Mouse (Mus musculus) midbrain, embryonic 13.5 days (tissue): ENCODE measurements around the gene Abcc3. TPM values are rescaled to one million over a fixed set of nuclear protein-coding genes. Genes with fewer than 3 reads are reported as not detected.
A peak's percentile ranks its signal among the peaks of the same experiment; 100 is the strongest.
"Not testable (repeated sequence)": the region's sequence is repeated elsewhere in the genome, so short reads cannot be mapped to it uniquely, and the experiment has no call there.

Experiments
- ATAC-seq: fragments of 200-750 bp; cut with Nextera tagmentation; 2 replicates; pipeline ENCODE4 v1.8.0; 2017; ENCODE audit warnings: mild to moderate bottlenecking, moderate TSS enrichment, moderate library complexity
- H3K27ac ChIP-seq: fragments of 300-500 bp; sonication (generic); 2 replicates; pipeline ENCODE4 v1.5.1; 2015; ENCODE audit warnings: inconsistent platforms, mild to moderate bottlenecking, moderate library complexity
- H3K27me3 ChIP-seq: fragments of 300-500 bp; sonication (generic); 2 replicates; pipeline ENCODE4 v1.6.1; 2015; ENCODE audit warnings: mild to moderate bottlenecking, inconsistent platforms
- H3K36me3 ChIP-seq: fragments of 300-500 bp; sonication (generic); 2 replicates; pipeline ENCODE4 v1.6.1; 2015; ENCODE audit warnings: mild to moderate bottlenecking, inconsistent platforms
- H3K4me1 ChIP-seq: fragments of 300-500 bp; sonication (generic); replicated peaks from 2 replicates; pipeline ENCODE4 v1.6.1; 2015; ENCODE audit warnings: inconsistent platforms
- H3K4me2 ChIP-seq: fragments of 300-500 bp; sonication (generic); replicated peaks from 2 replicates; pipeline ENCODE4 v1.6.1; 2015; ENCODE audit warnings: moderate library complexity, mild to moderate bottlenecking, inconsistent platforms
- H3K4me3 ChIP-seq: fragments of 300-500 bp; sonication (generic); replicated peaks from 2 replicates; pipeline ENCODE4 v1.5.1; 2015; ENCODE audit warnings: mild to moderate bottlenecking, inconsistent platforms
- H3K9ac ChIP-seq: fragments of 300-500 bp; sonication (generic); replicated peaks from 2 replicates; pipeline ENCODE4 v1.6.1; 2015; ENCODE audit warnings: mild to moderate bottlenecking, inconsistent platforms
- H3K9me3 ChIP-seq: fragments of 300-500 bp; sonication (generic); 2 replicates; pipeline ENCODE4 v1.6.1; 2016; ENCODE audit warnings: mild to moderate bottlenecking, inconsistent platforms
- WGBS: fragments of 180-500 bp; shearing (Covaris S2); methylation state at CpG from one replicate; pipeline ENCODE4 v1.1.7; 2015; 5-methylcytosine and 5-hydroxymethylcytosine counted together
- polyA plus RNA-seq: library from polyadenylated mRNA; unstranded; fragments of >200 nt; fragmentation: Nextera tagmentation; extraction: Ambion mirVana; gene quantifications from 2 replicates; pipeline ENCODE4 v1.2.1, GENCODE M21; 2015

The Abcc3 gene
- polyA plus RNA-seq, 1 experiment from 2014 or later = 0.90 TPM

GRCm38 (mm10) chr11:94400996-94401395 is 8.2 kb upstream of the Abcc3 start:
- Histone ChIP-seq H3K4me2 (no peak overlapping the region), H3K4me3 (no peak overlapping the region), H3K9me3 (no peaks in the 10 kb centered on the region), H3K27me3 (no peaks in the 10 kb centered on the region), H3K9ac (no peak overlapping the region), H3K36me3 (no peaks in the 10 kb centered on the region), H3K4me1 (peaks cover 19% of the 10 kb centered on the region), H3K27ac (no peak overlapping the region)
- WGBS = 74% methylated on average over 6 of the region's 6 CpGs
- ATAC-seq = no peak

DNA sequence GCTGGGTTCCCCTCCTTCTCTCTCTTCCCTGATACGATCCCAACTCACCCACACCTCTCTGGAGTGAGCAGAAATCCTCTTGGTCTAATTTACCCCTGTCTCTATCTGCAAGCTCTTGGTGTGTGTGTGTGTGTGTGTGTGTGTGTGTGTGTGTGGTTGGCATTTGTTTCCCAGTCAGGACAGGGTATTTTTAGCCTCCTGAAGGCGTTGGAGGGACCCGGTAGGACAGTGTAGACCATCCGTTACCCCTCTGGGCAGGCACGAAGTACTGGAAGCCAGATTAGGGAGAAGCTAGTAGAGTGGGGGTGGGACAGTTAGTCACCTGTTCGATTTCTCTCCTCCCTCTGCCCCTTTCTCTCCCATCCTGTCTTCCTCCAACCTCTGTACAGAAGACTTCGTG is 1.3 kb upstream of the Abcc3 start:
- 89% methylated on average over 7 of the region's 7 CpGs for WGBS
- H3K9me3 ChIP-seq = no peaks in the 10 kb centered on the region
- H3K27ac ChIP-seq = no peak overlapping the region
- H3K4me3 ChIP-seq = no peak overlapping the region
- H3K4me1 ChIP-seq = no peaks in the 10 kb centered on the region
- no peak overlapping the region for H3K4me2 ChIP-seq
- no peak overlapping the region for H3K9ac ChIP-seq
- peaks cover 10% of the 10 kb centered on the region for H3K27me3 ChIP-seq
- H3K36me3 ChIP-seq = no peaks in the 10 kb centered on the region
- no peak for ATAC-seq

GRCm38 (mm10) chr11:94393490-94393889 is 693 bp upstream of the Abcc3 start:
- not testable (repeated sequence) for H3K4me1 ChIP-seq, H3K9ac ChIP-seq, H3K36me3 ChIP-seq, ATAC-seq, H3K27ac ChIP-seq, H3K9me3 ChIP-seq, H3K4me3 ChIP-seq, H3K4me2 ChIP-seq
- peaks cover 10% of the 10 kb centered on the region for H3K27me3 ChIP-seq
- 94% methylated on average over 4 of the region's 4 CpGs for WGBS

- Histone ChIP-seq H3K9me3 (no peaks in the 10 kb centered on the region), H3K27ac (no peak overlapping the region), H3K4me3 (no peak overlapping the region), H3K27me3 (peaks cover 10% of the 10 kb centered on the region), H3K9ac (no peak overlapping the region), H3K36me3 (no peaks in the 10 kb centered on the region), H3K4me2 (no peak overlapping the region), H3K4me1 (no peaks in the 10 kb centered on the region; the same call in 1 of the 2 replicates)
- no peak for ATAC-seq
- WGBS = 91% methylated on average over 10 of the region's 10 CpGs
These were observed 1.1 kb downstream of the Abcc3 start for GRCm38 (mm10) chr11:94391661-94392060.

GRCm38 (mm10) chr11:94390825-94391224 is 2.0 kb downstream of the Abcc3 start:
- Histone ChIP-seq H3K27ac (no peak overlapping the region), H3K9ac (no peak overlapping the region), H3K4me1 (peaks cover 6% of the 10 kb centered on the region), H3K36me3 (no peaks in the 10 kb centered on the region), H3K4me3 (no peak overlapping the region), H3K27me3 (peaks cover 10% of the 10 kb centered on the region), H3K9me3 (no peaks in the 10 kb centered on the region), H3K4me2 (no peak overlapping the region)
- 94% methylated on average over 6 of the region's 6 CpGs for WGBS
- ATAC-seq = no peak

DNA sequence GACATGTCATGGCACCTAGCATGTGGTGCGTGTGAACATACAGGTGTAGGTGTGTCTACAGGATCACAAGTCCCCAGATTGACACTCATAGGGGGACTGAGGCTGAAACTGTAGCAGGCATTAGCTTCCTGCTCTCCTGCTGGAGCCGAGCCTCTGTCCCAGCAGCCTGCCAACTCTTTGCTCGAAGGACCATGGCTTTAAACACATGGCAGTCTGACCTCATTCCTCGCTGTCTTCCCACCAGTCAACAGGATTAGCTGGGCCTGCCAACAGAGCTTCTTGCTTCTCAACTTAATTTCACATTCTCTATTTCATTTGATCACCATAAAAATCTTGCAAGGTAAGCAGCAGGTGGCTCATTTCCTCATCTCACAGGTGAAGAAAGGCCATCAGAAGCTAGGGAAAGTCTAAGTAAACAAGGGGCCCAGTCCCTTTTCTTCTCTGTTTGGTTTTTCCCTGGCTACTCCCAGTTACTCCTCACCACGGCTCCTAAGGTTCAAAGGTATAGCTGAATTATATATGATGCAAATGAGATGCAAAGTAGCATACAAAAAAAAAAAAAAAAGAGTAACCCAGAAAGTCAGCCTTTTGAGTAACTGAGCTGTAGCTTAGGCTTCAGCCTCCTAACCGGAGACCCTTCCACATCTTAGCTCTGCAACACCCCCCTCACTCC is 2.9 kb downstream of the Abcc3 start:
- Histone ChIP-seq H3K36me3 (no peaks in the 10 kb centered on the region), H3K4me3 (no peak overlapping the region)
- WGBS = 56% methylated on average over 6 of the region's 6 CpGs

GRCm38 (mm10) chr11:94389021-94389420 is 3.8 kb downstream of the Abcc3 start:
- Histone ChIP-seq H3K27me3 (peaks cover 10% of the 10 kb centered on the region), H3K4me3 (no peak overlapping the region), H3K27ac (no peak overlapping the region), H3K4me2 (no peak overlapping the region), H3K9ac (no peak overlapping the region), H3K9me3 (no peaks in the 10 kb centered on the region), H3K4me1 (peaks cover 12% of the 10 kb centered on the region), H3K36me3 (no peaks in the 10 kb centered on the region)
- 87% methylated on average over 4 of the region's 4 CpGs for WGBS
- no peak for ATAC-seq

More for the DNA sequence above, 2.9 kb downstream of the Abcc3 start:
- H3K27ac ChIP-seq = no peak overlapping the region
- no peak overlapping the region for H3K9ac ChIP-seq
- no peaks in the 10 kb centered on the region for H3K9me3 ChIP-seq
- no peak overlapping the region for H3K4me2 ChIP-seq
- peaks cover 12% of the 10 kb centered on the region for H3K4me1 ChIP-seq
- no peak for ATAC-seq
- peaks cover 10% of the 10 kb centered on the region for H3K27me3 ChIP-seq

DNA sequence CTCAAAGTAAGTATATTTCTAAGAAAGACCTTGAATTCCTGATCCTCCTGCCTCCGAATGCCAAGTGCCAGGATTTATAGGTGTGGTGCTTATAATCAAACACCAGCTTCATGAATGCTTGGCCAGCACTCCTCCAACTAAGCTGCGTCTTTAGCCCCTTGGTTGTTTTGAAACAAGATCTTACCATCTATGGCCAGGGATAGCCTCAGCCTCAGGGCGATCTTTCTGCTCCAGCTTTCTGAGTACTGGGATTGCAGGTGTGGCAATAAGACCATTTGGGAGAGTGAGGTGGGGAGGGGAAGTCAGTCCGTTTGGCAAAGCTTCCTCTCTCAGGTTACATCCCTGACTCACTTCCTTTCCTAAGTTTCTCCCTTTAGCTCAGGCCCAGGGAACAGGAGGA is 5.0 kb downstream of the Abcc3 start:
- Histone ChIP-seq H3K9ac (no peak overlapping the region), H3K4me3 (no peak overlapping the region), H3K27ac (no peak overlapping the region), H3K27me3 (peaks cover 7% of the 10 kb centered on the region), H3K4me2 (no peak overlapping the region), H3K4me1 (peaks cover 12% of the 10 kb centered on the region), H3K9me3 (no peaks in the 10 kb centered on the region), H3K36me3 (no peaks in the 10 kb centered on the region)
- ATAC-seq = no peak
- whole genome bisulfite sequencing = 86% methylated on average over 4 of the region's 4 CpGs

- peak; percentile 53 for ATAC-seq
- H3K4me2 ChIP-seq = no peak overlapping the region
These were observed 6.6 kb downstream of the Abcc3 start for GRCm38 (mm10) chr11:94385977-94386771.

DNA sequence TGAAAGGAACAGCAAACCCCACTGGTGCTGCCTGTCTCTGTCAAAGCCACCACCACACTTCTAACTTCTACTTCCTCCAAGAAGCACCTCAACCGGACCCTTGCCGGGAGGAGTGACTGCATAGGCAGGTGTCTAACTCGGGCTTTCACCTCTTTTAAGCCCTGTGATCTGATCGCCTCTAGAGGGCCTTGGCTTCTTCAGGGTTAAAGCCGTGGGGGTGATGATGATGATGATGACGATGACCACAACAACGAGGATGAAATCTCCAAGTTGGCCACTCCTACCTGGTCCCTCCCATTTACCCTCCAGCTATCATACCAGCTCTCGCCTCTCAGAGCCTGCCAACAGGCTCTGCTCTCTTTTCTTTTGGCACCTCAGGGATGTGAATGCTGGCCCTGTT is 13.1 kb downstream of the Abcc3 start:
- no peak overlapping the region for H3K27ac ChIP-seq
- H3K9me3 ChIP-seq = no peaks in the 10 kb centered on the region
- no peak overlapping the region for H3K4me2 ChIP-seq
- no peak overlapping the region for H3K4me3 ChIP-seq
- ATAC-seq = no peak
- H3K27me3 ChIP-seq = no peaks in the 10 kb centered on the region
- 82% methylated on average over 8 of the region's 8 CpGs for WGBS
- H3K9ac ChIP-seq = no peak overlapping the region
- no peaks in the 10 kb centered on the region for H3K4me1 ChIP-seq
- no peaks in the 10 kb centered on the region for H3K36me3 ChIP-seq

More at GRCm38 (mm10) chr11:94385977-94386771, 6.6 kb downstream of the Abcc3 start:
- 32% methylated on average over 12 of the region's 12 CpGs for WGBS
- Histone ChIP-seq H3K4me1 (peaks cover 12% of the 10 kb centered on the region), H3K36me3 (no peaks in the 10 kb centered on the region), H3K27me3 (no peaks in the 10 kb centered on the region), H3K4me3 (no peak overlapping the region), H3K9me3 (no peaks in the 10 kb centered on the region), H3K27ac (no peak overlapping the region), H3K9ac (no peak overlapping the region; the same call in 1 of the 2 replicates)

DNA sequence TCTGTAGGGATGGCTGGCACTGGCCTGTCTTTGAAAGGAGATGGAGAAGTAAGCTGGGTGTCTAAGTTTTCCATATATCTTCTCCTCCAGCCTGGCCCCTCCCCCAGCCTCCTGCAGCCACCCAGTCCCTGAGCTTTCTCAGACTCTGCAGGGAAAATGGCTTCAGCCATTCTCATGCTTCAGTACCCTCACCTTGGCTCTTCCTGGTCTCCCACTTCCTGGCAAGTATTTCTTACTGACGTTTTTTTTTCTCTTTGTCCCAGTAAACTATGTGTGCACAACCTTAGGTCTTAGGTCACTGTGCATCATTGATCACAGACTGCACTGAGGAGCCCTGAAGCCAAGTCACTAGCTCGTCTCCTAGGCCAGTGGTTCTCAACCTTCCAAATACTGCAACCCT is 13.7 kb downstream of the Abcc3 start:
- Histone ChIP-seq H3K36me3 (no peaks in the 10 kb centered on the region), H3K4me1 (no peaks in the 10 kb centered on the region), H3K9me3 (no peaks in the 10 kb centered on the region), H3K27ac (no peak overlapping the region), H3K4me3 (no peak overlapping the region), H3K27me3 (no peaks in the 10 kb centered on the region), H3K9ac (no peak overlapping the region), H3K4me2 (no peak overlapping the region)
- 11% methylated on average over 2 of the region's 2 CpGs for WGBS
- ATAC-seq = no peak

- H3K9me3 ChIP-seq = no peaks in the 10 kb centered on the region
These were observed 18.4 kb downstream of the Abcc3 start for GRCm38 (mm10) chr11:94374276-94374948.

More at GRCm38 (mm10) chr11:94374276-94374948, 18.4 kb downstream of the Abcc3 start:
- Histone ChIP-seq H3K36me3 (no peaks in the 10 kb centered on the region), H3K4me1 (peaks cover 5% of the 10 kb centered on the region; the same call in 1 of the 2 replicates), H3K9ac (no peak overlapping the region), H3K27me3 (no peaks in the 10 kb centered on the region), H3K27ac (no peak overlapping the region), H3K4me2 (no peak overlapping the region), H3K4me3 (no peak overlapping the region)
- no peak for ATAC-seq
- WGBS = 94% methylated on average over 13 of the region's 13 CpGs
